Mouse (Mus musculus): ENCODE data around the gene Kcnb1.

Kcnb1 gene

GRCm38 (mm10) chr2:167190076-167190399, at the start of gene Kcnb1:
TSS of gene Kcnb1 (minus strand) at chr2:167190155.
- under 1% methylated on average over 41 of the region's 41 CpGs for WGBS

GRCm38 (mm10) chr2:167239262-167239661, 49.3 kb upstream of the Kcnb1 start:
- WGBS = 64% methylated on average over 12 of the region's 12 CpGs

GRCm38 (mm10) chr2:167237224-167237623, 47.3 kb upstream of the Kcnb1 start:
- WGBS = 85% methylated on average over 9 of the region's 9 CpGs

GRCm38 (mm10) chr2:167236174-167236573, 46.2 kb upstream of the Kcnb1 start:
- over 99% methylated on average over 4 of the region's 4 CpGs for WGBS

- WGBS = 73% methylated on average over 17 of the region's 17 CpGs
These were observed 45.5 kb upstream of the Kcnb1 start for GRCm38 (mm10) chr2:167235338-167236018.

GRCm38 (mm10) chr2:167233771-167234170, 43.8 kb upstream of the Kcnb1 start:
- 77% methylated on average over 14 of the region's 14 CpGs for WGBS

- WGBS = 75% methylated on average over 5 of the region's 5 CpGs
These were observed 43.0 kb upstream of the Kcnb1 start for GRCm38 (mm10) chr2:167233009-167233335.

- WGBS = 74% methylated on average over 14 of the region's 14 CpGs
These were observed 42.4 kb upstream of the Kcnb1 start for GRCm38 (mm10) chr2:167232132-167233008.

GRCm38 (mm10) chr2:167230554-167230953, 40.6 kb upstream of the Kcnb1 start:
- WGBS = 18% methylated on average over 15 of the region's 15 CpGs

GRCm38 (mm10) chr2:167224937-167225336, 35.0 kb upstream of the Kcnb1 start:
- WGBS = 82% methylated on average over 7 of the region's 7 CpGs

GRCm38 (mm10) chr2:167224194-167224593, 34.2 kb upstream of the Kcnb1 start:
- WGBS = 94% methylated on average over 6 of the region's 6 CpGs

- 17% methylated on average over 7 of the region's 7 CpGs for WGBS
These were observed 32.2 kb upstream of the Kcnb1 start for GRCm38 (mm10) chr2:167222152-167222551.

- 87% methylated on average over 13 of the region's 13 CpGs for WGBS
These were observed 31.3 kb upstream of the Kcnb1 start for GRCm38 (mm10) chr2:167221159-167221845.

GRCm38 (mm10) chr2:167220736-167221135, 30.8 kb upstream of the Kcnb1 start:
- WGBS = 83% methylated on average over 5 of the region's 5 CpGs

GRCm38 (mm10) chr2:167219154-167219775, 29.3 kb upstream of the Kcnb1 start:
- WGBS = 24% methylated on average over 8 of the region's 8 CpGs

- 96% methylated on average over 12 of the region's 12 CpGs for WGBS
These were observed 23.7 kb upstream of the Kcnb1 start for GRCm38 (mm10) chr2:167213666-167214065.

- WGBS = 94% methylated on average over 3 of the region's 3 CpGs
These were observed 23.1 kb upstream of the Kcnb1 start for GRCm38 (mm10) chr2:167213076-167213475.

GRCm38 (mm10) chr2:167212551-167212950, 22.6 kb upstream of the Kcnb1 start:
- WGBS = 96% methylated on average over 6 of the region's 6 CpGs

GRCm38 (mm10) chr2:167212089-167212488, 22.1 kb upstream of the Kcnb1 start:
- 96% methylated on average over 3 of the region's 3 CpGs for WGBS

GRCm38 (mm10) chr2:167209900-167210299, 19.9 kb upstream of the Kcnb1 start:
- 66% methylated on average over 9 of the region's 9 CpGs for WGBS

- 67% methylated on average over 3 of the region's 3 CpGs for WGBS
These were observed 19.0 kb upstream of the Kcnb1 start for GRCm38 (mm10) chr2:167208984-167209383.

Data from cerebral cortex, adult 2 months (tissue).